Mouse (Mus musculus): ENCODE measurements around the gene Hist1h2ah. TPM values are rescaled to one million over a fixed set of nuclear protein-coding genes. Genes with fewer than 3 reads are reported as not detected.

The Hist1h2ah gene
- not detected for polyA plus RNA-seq (2017; shearing (Covaris generic))

DNA sequence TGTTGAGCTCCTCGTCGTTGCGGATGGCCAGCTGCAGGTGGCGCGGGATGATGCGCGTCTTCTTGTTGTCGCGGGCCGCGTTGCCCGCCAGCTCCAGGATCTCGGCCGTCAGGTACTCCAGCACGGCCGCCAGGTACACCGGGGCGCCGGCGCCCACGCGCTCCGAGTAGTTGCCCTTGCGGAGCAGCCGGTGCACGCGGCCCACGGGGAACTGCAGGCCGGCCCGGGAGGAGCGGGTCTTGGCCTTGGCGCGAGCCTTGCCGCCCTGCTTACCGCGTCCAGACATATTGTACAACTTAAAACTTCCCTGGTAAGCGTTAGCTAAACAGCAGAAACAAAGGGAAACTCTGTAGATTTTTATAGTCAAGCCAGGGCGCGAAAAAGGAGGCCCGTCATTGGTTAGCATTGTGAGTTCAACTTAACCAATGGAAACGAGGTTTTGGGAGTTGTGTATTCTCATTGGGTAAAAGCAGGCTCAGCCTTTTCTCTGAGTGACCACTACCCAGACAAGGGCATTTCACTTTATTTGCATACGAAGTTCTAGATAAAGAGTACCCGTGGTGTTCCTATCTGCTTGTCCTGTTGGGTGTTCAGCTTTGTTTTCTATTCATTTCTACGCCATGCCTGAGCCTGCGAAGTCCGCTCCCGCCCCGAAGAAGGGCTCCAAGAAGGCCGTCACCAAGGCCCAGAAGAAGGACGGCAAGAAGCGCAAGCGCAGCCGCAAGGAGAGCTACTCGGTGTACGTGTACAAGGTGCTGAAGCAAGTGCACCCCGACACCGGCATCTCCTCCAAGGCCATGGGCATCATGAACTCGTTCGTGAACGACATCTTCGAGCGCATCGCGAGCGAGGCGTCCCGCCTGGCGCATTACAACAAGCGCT, at the start of gene Hist1h2ah, which contains the start of gene Hist1h2bk:
Gene Hist1h2ah, minus strand, starts transcription at position 302 of the 882 bp plus-strand sequence.
Gene Hist1h2bk, plus strand, starts transcription at position 604 of the 882 bp plus-strand sequence.

DNA sequence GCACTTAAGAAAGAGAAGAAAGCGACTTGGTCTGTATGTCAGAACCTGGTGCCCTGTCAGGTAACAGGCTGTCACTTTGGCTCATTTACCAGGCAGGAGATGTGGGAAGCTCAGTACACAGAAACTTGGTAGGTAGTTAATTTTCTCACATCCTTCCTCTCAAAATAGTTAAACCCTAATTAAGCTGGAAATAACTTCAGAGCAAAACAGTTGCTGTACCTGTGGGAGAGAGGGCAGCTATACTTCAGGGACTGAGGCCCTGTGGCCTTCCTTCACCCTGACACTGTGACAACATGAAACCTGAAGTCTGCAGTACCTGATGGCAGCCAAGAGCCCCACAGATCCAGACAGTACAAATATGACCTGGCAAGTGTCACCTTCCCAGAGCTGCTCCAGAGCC, 48.8 kb upstream of the Hist1h2ah start, which contains the start of gene Vmn1r188:
Gene Vmn1r188, plus strand, starts transcription at position 301 of the 400 bp plus-strand sequence.

DNA sequence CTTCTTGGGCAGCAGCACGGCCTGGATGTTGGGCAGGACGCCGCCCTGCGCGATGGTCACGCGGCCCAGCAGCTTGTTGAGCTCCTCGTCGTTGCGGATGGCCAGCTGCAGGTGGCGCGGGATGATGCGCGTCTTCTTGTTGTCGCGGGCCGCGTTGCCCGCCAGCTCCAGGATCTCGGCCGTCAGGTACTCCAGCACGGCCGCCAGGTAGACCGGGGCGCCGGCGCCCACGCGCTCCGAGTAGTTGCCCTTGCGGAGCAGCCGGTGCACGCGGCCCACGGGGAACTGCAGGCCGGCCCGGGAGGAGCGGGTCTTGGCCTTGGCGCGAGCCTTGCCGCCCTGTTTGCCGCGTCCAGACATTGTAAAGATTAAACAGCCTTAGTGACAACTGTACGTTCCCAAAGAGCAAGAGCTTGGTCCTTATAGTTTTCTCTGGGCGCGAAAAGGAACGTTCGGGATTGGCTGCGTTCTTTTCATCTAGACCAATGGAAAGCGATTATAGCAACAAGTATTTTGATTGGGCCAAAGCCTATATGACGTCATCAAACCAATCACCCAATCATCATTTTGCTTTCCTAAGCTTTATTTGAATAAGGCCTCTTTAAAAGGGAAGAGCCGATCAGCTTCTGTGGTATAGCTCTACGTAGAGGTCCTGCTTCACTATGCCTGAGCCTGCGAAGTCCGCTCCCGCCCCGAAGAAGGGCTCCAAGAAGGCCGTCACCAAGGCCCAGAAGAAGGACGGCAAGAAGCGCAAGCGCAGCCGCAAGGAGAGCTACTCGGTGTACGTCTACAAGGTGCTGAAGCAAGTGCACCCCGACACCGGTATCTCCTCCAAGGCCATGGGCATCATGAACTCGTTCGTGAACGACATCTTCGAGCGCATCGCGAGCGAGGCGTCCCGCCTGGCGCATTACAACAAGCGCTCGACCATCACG, 7.5 kb upstream of the Hist1h2ah start, which contains the start of the genes Hist1h2ag and Hist1h2bj:
Gene Hist1h2ag, minus strand, starts transcription at position 377 of the 935 bp plus-strand sequence.
Gene Hist1h2bj, plus strand, starts transcription at position 647 of the 935 bp plus-strand sequence.

GRCm38 (mm10) chr13:22041142-22041536, 5.8 kb upstream of the Hist1h2ah start, which contains the start of gene Hist1h4i:
Gene Hist1h4i (minus strand): TSS chr13:22041362.

GRCm38 (mm10) chr13:22009642-22010041, 25.7 kb downstream of the Hist1h2ah start, which contains the start of gene Prss16:
Gene Prss16 (minus strand): TSS chr13:22009742.

Other genes with a start within 250 kb of the Hist1h2ah start
- 2.3 TPM for gene Hist1h2an, start 248.3 kb downstream of the Hist1h2ah start, polyA plus RNA-seq (2017; shearing (Covaris generic))
- not detected for gene Hist1h2bp, start 248.1 kb downstream of the Hist1h2ah start, polyA plus RNA-seq (2017; shearing (Covaris generic))
- gene Hist1h2bq, start 225.4 kb downstream of the Hist1h2ah start, polyA plus RNA-seq (2017; shearing (Covaris generic)) = 6.5 TPM
- gene Hist1h2ao, start 225.1 kb downstream of the Hist1h2ah start, polyA plus RNA-seq (2017; shearing (Covaris generic)) = 14.0 TPM
- gene Hist1h4m, start 223.8 kb downstream of the Hist1h2ah start, polyA plus RNA-seq (2017; shearing (Covaris generic)) = 29.9 TPM
- gene Hist1h4n, start 203.4 kb downstream of the Hist1h2ah start, polyA plus RNA-seq (2017; shearing (Covaris generic)) = 31.0 TPM
- 68.0 TPM for gene Hist1h2ap, start 202.1 kb downstream of the Hist1h2ah start, polyA plus RNA-seq (2017; shearing (Covaris generic))
- 6.1 TPM for gene Hist1h2br, start 201.8 kb downstream of the Hist1h2ah start, polyA plus RNA-seq (2017; shearing (Covaris generic))
- gene Zfp184, start 90.5 kb downstream of the Hist1h2ah start, polyA plus RNA-seq (2017; shearing (Covaris generic)) = 0.66 TPM
- gene Pom121l2, start 54.4 kb downstream of the Hist1h2ah start, polyA plus RNA-seq (2017; shearing (Covaris generic)) = not detected
- 0.34 TPM for gene Prss16, start 25.8 kb downstream of the Hist1h2ah start, polyA plus RNA-seq (2017; shearing (Covaris generic))
- gene Hist1h2bk, start 302 bp upstream of the Hist1h2ah start, polyA plus RNA-seq (2017; shearing (Covaris generic)) = not detected
- gene Hist1h4i, start 5.8 kb upstream of the Hist1h2ah start, polyA plus RNA-seq (2017; shearing (Covaris generic)) = 10.6 TPM
- gene Hist1h2ag, start 7.4 kb upstream of the Hist1h2ah start, polyA plus RNA-seq (2017; shearing (Covaris generic)) = not detected
- 2.5 TPM for gene Hist1h2bj, start 7.6 kb upstream of the Hist1h2ah start, polyA plus RNA-seq (2017; shearing (Covaris generic))
- not detected for gene Vmn1r188, start 48.9 kb upstream of the Hist1h2ah start, polyA plus RNA-seq (2017; shearing (Covaris generic))
- gene Vmn1r189, start 70.3 kb upstream of the Hist1h2ah start, polyA plus RNA-seq (2017; shearing (Covaris generic)) = not detected
- gene Vmn1r191, start 148.4 kb upstream of the Hist1h2ah start, polyA plus RNA-seq (2017; shearing (Covaris generic)) = not detected
- not detected for gene Vmn1r192, start 155.6 kb upstream of the Hist1h2ah start, polyA plus RNA-seq (2017; shearing (Covaris generic))
- not detected for gene Vmn1r193, start 187.6 kb upstream of the Hist1h2ah start, polyA plus RNA-seq (2017; shearing (Covaris generic))
- gene Vmn1r194, start 208.6 kb upstream of the Hist1h2ah start, polyA plus RNA-seq (2017; shearing (Covaris generic)) = not detected
- not detected for gene Vmn1r195, start 235.0 kb upstream of the Hist1h2ah start, polyA plus RNA-seq (2017; shearing (Covaris generic))

Data from naive thymus-derived CD4-positive, alpha-beta T cell, adult 5 months (primary cell).